Mouse (Mus musculus): Measurements from ENCODE around the gene Atp5g2.
"Not testable (repeated sequence)": the region's sequence is repeated elsewhere in the genome, so short reads cannot be mapped to it uniquely, and the experiment has no call there.

GRCm38 (mm10) chr15:102651928-102652660 lies 20.1 kb downstream of the Atp5g2 start:
- TF ChIP-seq CTCF (conservative IDR thresholded peaks at IDR 0.05; ENCODE audit: insufficient read depth, insufficient read length, low read depth, low read length); POLR2A (IDR thresholded peaks at IDR 0.05; ENCODE audit: low read depth, low read length): not testable (repeated sequence)

Data from kidney, adult 2 months (tissue).